Mouse (Mus musculus) urinary bladder, adult 2 months (tissue): ENCODE measurements around the gene Fbln5. TPM values are rescaled to one million over a fixed set of nuclear protein-coding genes. Genes with fewer than 3 reads are reported as not detected.

Experiments used
- DNase-seq: peaks from one replicate; pipeline ENCODE4 v3.0.0; 2022; ENCODE audit warnings: low spot score
- polyA plus RNA-seq: library from polyadenylated mRNA; depleted of rRNA; stranded (reverse); fragments of >200 nt; gene quantifications from 2 replicates; pipeline ENCODE4 v1.2.3, GENCODE M21; 2012; rRNA removed

The Fbln5 gene
- polyA plus RNA-seq, 1 experiment = 143 TPM

DNA sequence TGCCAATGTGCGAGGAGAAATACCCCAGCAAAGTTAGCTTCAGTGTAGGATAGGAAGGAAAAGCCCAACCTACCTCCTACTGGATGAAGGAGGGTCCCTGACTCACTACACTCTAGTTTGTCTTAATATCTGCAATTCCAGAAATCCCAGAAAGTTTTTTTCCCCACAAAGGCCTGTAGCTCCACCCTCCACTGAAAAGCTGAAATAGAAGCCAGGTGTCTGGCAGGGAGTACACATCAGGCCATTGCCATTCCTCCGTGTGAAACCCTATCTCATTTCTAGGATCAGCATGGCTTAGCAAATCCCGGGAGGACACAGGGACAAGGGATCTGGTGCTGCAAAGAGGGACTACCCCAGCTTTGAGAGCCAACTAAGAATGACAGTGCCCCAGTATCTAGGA is 55.8 kb downstream of the Fbln5 start:
- no peak for DNase-seq

DNA sequence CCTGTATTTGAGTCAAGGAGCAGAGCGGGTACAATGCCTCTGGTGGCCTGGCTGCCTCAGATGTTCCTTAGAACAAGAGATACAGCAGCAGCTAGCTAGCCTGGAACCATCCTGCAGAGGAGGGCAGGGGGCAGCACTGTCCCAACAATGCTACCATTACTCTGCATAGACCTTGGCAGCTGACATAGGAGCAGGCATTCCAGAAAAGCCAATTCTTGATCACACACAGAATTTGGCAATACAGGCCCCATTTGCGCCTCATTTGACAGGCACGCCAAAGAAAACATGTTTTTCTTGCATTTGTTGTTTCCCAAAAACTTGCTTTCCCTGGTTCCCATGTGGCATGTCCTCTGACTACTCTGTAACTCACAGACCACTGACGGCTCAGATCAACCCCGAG is 56.8 kb downstream of the Fbln5 start:
- no peak for DNase-seq

DNA sequence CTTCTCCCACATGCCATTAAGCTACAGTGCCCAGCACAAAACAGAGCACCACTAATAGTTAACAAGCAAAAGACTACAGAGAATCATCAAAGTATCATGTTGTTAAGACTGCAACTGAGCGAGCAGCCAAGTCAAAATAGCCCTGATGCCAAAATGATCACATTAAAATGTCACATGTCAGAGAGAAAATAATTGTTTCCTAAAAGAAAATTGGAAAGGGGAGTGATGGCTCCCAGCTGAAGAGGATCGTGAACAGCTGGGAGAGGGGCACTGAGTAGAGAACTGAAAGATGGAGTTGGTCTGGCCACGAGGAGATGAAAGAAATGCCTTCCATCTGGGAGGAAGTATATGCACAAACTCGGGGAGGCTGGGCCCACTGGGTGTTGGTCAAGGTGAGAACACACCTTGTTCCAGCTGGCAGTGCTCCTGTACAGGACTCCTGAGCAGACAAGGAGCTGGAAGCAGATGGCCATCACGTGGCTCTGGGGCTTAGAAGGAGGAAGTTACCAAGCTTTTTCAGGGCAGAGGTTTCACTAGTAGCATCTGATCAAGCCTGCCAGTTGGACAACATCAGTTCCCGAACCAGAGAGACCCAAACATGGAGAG is 59.3 kb downstream of the Fbln5 start:
- no peak for DNase-seq

DNA sequence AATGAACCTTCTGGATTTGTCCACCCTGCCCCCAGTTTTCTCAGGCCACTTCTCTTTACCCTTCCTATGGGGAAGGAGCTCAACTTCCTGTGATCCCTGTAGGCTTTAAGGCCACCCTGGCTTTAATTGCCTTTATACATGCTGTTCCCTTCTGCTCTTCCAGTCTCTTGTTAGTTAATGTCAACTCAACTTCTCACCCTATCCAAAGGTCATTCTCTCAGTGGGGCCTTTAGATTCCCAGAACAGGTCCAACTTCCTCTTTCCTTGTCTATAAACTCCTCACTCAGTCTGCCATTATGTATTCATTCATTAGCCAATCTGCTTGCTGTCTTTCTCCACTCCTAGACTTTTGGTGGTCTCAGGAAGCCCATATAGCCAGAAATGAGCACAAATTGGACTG is 60.2 kb downstream of the Fbln5 start:
- no peak for DNase-seq

DNA sequence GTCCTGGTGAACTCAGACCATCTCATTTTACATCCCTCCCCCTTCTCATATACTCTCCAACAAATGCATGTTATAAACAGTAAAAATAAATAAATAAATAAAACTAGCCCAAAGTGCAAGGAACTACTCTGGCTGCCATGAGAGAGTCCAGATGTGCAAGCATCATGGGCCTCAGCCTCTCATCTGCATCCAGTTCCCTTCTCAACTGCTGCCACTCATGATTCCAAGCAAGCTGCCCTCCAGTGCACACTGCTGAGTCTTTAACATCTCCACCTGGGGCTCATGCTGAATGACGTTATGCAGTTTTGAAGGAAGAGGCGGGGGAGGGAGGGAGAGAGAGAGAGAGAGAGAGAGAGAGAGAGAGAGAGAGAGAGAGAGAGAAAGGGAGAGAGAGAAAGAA is 76.5 kb downstream of the Fbln5 start:
- DNase-seq = no peak

DNA sequence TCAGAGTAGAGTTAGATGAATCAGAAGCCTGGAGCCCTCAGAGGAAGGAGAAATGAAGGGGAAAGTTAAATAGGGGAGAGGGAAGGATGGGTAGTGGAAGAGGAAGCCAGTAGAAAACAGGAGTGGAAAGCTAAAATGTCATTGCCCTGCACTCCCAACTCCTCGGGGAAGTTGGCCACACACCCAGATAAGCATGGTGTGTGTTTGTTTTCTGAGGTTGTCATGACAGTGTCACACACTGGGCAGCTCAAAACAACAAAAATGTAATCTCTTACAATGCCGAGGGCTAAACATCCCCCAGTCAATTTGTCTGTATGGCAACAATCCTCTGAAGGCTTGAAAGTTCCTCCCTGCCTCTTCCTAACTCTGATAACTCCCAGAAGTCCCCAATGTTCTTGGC is 78.4 kb downstream of the Fbln5 start:
- DNase-seq = no peak

DNA sequence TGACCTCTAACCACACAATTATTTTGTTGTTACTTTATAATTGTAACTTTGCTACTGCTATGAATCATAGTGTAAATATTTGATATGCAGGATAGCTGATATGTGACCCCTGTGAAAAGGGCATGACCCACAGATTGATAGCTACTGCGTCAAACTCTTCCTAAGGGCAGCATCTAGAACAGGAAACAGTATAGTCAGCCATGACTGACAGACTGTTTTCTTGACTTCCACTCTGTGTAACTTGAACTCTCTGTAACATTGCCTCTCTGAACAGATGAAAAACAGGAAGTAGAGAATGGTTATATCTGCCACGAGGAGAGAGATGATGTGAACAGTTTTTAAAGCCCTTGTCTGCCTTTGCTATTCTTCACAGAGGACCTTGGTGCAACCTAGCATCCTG is 78.8 kb downstream of the Fbln5 start:
- DNase-seq = no peak

DNA sequence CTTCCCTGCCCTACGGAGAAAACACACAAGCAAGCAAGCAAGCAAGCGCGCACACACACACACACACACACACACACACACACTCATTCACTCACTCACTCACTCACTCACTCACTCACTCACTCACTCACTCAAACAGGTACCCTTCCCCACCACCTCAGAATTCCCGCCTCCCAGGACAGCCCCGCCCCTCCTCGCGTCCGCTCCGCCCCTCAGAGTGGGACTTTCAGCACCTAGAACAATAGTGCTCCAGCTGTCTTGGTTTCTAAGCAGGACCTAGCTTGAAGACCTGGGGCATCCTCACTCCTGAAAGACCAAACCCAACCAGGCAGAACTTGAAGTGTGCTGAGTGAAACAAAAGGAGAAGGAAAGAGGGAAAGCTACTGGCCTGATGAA is 100.1 kb downstream of the Fbln5 start:
- no peak for DNase-seq

DNA sequence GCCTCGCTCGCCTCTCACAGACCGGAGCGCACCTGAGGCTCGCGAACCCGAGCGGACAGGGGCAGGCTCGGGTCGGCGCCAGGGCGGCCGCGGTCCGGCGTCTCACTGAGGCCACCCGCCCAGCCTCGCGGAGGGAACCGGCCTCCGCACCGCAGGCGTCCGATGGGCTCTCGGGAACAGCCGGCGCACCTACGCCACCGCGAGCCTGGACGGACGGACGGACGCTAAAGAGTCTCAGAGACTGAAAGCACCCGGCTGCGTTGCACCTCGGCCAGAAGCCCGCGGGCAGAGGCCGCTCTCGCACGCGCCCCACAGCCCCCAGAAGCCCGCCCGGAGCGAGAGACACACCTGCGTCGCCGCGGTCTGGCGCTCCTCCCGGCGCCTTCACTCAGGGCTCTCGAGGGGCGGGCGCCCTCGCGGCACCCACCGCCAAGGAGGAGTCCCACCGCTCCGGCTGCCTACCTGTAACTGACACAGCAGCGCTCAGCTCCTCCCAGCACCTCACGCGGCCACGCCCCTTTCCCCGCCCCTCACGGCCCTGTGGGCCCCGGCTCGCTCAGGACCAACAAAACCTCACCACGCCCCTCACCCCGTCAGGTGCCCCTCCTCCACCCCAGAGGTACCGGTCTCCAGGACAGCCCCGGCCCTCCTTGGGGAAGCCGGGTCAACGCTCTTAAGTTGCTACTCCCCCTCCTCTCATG is 100.7 kb downstream of the Fbln5 start, which contains the start of gene Tc2n:
Gene Tc2n, minus strand, starts transcription at position 470 of the 701 bp plus-strand sequence.
- peak; percentile 85 for DNase-seq

DNA sequence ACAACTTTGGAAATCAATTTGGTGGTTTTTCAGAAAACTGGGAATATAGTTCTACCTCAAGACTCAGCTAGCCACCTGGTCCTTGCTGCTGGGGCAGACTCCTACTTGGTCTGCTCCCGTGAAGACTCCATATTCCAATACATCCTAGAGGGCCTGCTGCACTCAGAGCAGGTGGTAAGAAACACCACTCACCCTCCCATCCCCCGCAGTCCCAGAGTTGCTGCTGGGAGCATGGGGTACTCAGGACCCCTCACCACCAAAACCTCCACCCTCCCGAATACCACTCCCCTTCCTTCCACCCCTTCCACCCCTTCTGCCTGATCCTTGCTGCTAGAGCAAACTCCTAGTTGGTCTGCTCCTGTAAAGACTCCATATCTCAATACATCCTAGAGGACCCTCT is 119.7 kb downstream of the Fbln5 start:
- no peak for DNase-seq

Other genes with a start within 250 kb of the Fbln5 start
- 7.9 and 10.1 TPM in 2 replicates for gene Tc2n, start 100.5 kb downstream of the Fbln5 start, polyA plus RNA-seq
- gene Trip11, start 94.2 kb upstream of the Fbln5 start, polyA plus RNA-seq = 12.0 and 13.7 TPM in 2 replicates
- gene Atxn3, start 139.2 kb upstream of the Fbln5 start, polyA plus RNA-seq = 17.4 and 17.6 TPM in 2 replicates
- gene Cpsf2, start 156.9 kb upstream of the Fbln5 start, polyA plus RNA-seq = 9.5 and 10.8 TPM in 2 replicates